Mouse (Mus musculus) forelimb bud, embryonic 11.5 days (tissue): Measurements from ENCODE around the gene Itpr1.

ENCODE experiments used
- DNase-seq: peaks from one replicate; pipeline ENCODE4 v3.0.0-alpha.2; 2012; ENCODE audit warnings: low read depth, low spot score

Gene Itpr1

DNA sequence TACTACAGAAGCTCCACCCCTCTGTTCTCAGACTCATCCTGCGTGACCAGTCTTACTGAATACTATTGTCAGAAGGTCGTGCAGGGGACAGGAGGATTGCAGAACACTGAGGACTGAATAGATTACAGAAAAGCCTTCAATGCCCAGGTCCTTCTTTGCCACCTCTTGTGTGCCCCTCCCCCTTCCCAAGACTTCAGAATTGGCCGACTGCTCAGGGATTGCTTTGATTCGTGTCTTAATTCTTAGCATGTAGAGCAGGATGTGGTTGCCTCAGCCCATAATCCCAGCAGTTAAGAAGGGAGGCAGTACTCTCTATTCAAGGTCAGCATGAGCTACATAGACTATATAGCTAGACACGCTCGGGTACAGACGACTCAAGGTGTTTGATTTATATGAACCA is 359.8 kb downstream of the Itpr1 start:
- DNase-seq: no peak

DNA sequence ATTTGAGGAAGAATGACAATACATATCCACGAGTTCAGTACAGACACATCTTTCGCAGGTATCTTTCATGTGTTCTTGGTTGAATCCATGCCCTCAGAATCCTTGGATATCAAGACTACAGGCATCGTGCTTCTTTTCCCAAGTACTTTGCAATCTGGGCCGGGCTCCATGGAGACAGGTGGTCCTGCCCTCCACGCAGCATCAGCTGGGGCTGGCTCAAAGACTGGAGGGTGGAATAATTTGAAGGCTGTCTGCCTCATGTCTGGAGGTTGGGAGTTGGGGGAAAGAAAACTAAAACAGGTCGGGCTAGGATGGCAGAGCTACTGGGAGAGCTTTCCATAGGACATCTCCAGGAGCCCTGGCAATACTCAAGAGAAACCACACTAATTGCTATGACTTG is 364.2 kb downstream of the Itpr1 start:
- DNase-seq: no peak

DNA sequence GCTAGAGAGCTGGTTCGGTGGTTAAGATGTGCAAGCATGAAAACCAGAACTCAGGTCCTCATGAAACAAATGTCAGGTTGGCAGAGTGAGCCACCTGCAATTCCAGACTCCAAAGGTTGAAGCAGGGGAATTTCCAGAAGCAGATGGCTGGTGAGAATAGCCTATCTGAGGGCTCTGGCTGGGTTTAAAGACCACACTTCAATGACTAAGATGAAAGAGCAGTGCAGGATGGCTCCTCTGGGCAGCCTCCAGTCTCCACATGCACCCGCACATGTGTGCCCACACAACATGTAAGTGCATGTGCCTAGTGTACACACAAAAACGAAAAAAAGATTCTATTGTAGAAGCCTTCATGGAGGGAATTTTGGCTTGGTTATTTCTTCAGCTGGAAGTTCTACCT is 375.5 kb downstream of the Itpr1 start:
- no peak for DNase-seq

DNA sequence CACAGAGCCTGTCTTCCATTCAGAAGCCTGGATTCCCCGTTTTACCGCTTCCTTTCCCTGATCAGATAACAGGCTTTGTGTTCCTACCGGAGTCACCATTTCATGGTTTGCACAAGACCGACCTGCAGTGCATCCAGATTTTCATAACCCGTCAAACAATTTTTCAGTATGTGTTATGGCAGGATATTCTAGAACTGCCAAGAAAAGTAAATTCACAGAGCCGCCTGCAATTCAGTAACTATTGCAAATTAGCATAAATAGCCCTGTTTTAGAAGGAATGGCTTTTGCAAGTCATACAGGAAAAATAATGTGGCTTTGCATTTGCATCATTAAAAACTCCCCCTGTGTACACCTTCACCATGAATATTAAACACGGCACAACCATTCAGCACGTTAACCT is 379.3 kb downstream of the Itpr1 start:
- no peak for DNase-seq

DNA sequence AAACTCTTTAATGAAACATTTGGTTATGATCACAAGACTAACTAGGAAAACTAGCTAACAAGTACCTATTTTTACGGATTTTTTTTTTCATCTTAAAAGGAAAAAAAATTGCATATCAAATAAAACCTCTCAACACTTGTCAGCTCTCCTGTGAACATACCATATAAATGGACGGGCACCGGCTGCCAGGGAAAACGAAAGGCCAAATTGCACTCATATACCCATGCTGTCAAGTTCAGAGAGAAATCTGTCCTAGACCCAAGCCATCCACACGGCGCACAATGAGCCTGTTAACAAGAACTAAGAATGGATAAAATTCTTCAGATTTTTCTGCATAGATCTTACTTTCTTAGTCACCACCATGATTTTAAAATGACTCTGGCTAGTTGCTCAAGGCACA is 379.7 kb downstream of the Itpr1 start:
- no peak for DNase-seq

DNA sequence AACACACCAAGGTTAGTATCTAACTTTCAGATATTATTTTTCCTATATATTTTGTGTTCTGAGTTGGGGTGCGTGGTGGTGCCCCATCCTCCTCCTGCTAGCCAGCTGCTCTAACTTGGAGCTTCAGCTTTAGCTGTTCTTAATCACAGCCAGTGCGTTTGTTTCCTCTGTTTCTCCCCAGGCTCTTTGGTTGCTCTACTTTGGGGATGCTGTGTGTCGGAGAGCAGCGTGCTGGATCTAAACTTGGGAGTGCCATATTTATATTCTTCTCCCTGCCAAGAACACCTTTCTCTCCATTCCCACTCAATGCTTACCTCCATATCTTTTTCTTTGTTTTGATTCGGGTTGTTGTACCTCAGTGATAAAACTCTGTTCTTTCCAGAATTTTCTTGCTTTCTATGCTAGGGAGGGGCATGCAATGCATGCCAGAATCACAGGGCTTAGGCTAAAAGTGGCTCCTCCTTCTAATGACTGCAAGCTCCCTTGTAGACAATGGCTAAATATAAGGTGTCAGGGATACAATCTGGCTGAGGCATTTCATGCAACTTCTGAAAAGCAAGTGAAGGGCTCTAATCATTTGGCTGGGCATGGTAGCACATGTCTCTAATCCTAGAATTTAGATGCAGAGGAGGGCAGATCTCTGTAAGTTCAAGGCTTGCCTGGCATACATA is 381.4 kb downstream of the Itpr1 start:
- DNase-seq: no peak

DNA sequence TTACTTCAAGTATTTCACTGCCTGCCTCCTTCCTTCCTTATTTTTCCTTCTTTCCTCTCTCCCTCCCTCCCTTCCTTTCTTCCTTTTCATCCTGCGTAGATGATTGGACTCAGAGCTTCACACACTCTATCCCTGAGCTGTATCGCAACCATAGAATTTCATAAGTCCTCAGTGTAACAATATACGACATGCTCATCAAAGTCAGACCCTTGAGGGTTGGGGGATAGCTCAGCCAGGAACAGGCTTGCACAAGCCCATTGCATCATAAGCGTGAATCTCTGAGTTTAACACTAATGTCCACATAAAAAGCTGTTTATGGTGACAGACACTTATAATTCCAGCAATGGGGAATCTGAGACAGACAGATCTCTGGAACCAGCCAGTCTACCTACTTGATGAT is 385.8 kb downstream of the Itpr1 start:
- no peak for DNase-seq

DNA sequence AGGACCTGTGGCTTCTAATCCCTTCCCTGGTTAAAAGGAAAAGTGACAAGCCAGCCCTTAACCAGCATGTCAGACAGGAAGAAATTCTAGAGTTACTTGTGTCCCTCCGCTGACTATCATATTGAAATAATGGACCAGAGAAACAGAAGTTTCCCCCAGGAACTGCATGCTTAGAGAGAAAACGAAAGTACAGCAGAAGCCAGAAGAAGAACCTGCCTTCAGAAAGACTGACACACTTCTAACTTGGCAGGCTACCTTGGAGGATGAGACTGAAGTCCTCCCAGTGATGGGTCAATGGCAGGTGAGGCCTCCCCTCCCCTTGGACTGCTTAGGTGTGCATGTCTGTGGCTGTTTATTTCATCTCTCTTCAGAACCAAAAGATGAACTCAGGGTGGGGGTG is 386.4 kb downstream of the Itpr1 start:
- DNase-seq: no peak
